Mouse (Mus musculus) liver, postnatal 0 days (tissue): ENCODE data around the gene Cep83. TPM values are rescaled to one million over a fixed set of nuclear protein-coding genes. Genes with fewer than 3 reads are reported as not detected.

ENCODE experiments used
- ATAC-seq: fragments of 200-750 bp; cut with Nextera tagmentation; 2 replicates; pipeline ENCODE4 v1.8.0; 2017; ENCODE audit warnings: mild to moderate bottlenecking, moderate library complexity
- DNase-seq: peaks from one replicate; pipeline ENCODE4 v3.0.0-alpha.2; 2016
- H3K27ac ChIP-seq: fragments of 300-500 bp; sonication (generic); 2 replicates; pipeline ENCODE4 v1.5.1; 2014; ENCODE audit warnings: antibody characterized with exemption, moderate library complexity, mild to moderate bottlenecking, low read depth
- H3K27me3 ChIP-seq: fragments of 300-500 bp; sonication (generic); 2 replicates; pipeline ENCODE4 v1.6.1; 2014; ENCODE audit warnings: low read length, control low read depth, mixed read lengths; ENCODE audit not compliant: insufficient read depth
- H3K36me3 ChIP-seq: fragments of 300-500 bp; sonication (generic); replicated peaks from 2 replicates; pipeline ENCODE4 v1.6.1; 2014; ENCODE audit warnings: mild to moderate bottlenecking, control low read depth, low read length, moderate library complexity, mixed read lengths; ENCODE audit not compliant: insufficient read depth
- H3K4me1 ChIP-seq: fragments of 300-500 bp; sonication (generic); 2 replicates; pipeline ENCODE4 v1.6.1; 2014; ENCODE audit warnings: antibody characterized with exemption, mild to moderate bottlenecking, control low read depth; ENCODE audit not compliant: insufficient read depth
- H3K4me2 ChIP-seq: fragments of 300-500 bp; sonication (generic); 2 replicates; pipeline ENCODE4 v1.6.1; 2014; ENCODE audit warnings: low read depth, mild to moderate bottlenecking, low read length, moderate library complexity, mixed read lengths
- H3K4me3 ChIP-seq: fragments of 300-500 bp; sonication (generic); 2 replicates; pipeline ENCODE4 v1.5.1; 2014; ENCODE audit warnings: low read depth, low read length
- H3K9ac ChIP-seq: fragments of 300-500 bp; sonication (generic); replicated peaks from 2 replicates; pipeline ENCODE4 v1.6.1; 2014; ENCODE audit warnings: mild to moderate bottlenecking, moderate library complexity
- H3K9me3 ChIP-seq: fragments of 300-500 bp; sonication (generic); 2 replicates; pipeline ENCODE4 v1.6.1; 2016; ENCODE audit warnings: mild to moderate bottlenecking, control low read depth, low read length, mixed read lengths
- CTCF ChIP-seq: sonication (generic); IDR thresholded peaks from 2 replicates; pipeline ENCODE4 v1.5.1; 2016; ENCODE audit warnings: antibody characterized with exemption, low read depth
- EP300 ChIP-seq: IDR thresholded peaks from 2 replicates; pipeline ENCODE4 v1.6.1; 2016; ENCODE audit warnings: antibody characterized with exemption, low read depth, mild to moderate bottlenecking
- WGBS: fragments of 180-500 bp; shearing (Covaris S2); extraction: QIAGEN DNeasy Blood & Tissue Kit; methylation state at CpG from one replicate; pipeline ENCODE4 v1.1.7; 2014; ENCODE audit not compliant: insufficient replicate concordance; 5-methylcytosine and 5-hydroxymethylcytosine counted together
- polyA plus RNA-seq: library from polyadenylated mRNA; unstranded; fragments of >200 nt; fragmentation: Nextera tagmentation; extraction: Ambion mirVana; gene quantifications from 2 replicates; pipeline ENCODE4 v1.2.1, GENCODE M21; 2015

Cep83 gene
- polyA plus RNA-seq, 1 experiment from 2014 or later: 5.9 TPM

DNA sequence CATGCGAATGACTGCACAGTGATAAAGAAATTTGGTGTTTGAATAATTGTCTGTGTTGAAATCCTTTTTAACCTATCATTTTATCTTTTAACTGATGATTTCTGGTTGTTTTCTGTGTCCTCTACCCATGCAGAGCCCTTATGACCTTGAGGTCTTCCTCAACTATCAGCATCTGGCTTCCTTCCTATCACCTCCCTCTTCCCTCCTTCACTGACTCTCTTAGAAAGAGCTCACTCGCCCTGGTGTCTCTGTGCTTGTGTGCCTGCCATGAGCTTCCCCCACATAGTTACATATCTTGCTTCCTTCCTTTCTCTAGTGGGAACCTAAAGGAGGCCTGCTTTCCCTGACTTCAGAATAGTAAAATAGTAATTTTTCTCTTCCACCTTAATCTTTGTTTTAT, 51.8 kb downstream of the Cep83 start:
- Histone ChIP-seq H3K9ac (no peak overlapping the region), H3K4me3 (no peak overlapping the region), H3K36me3 (0 out of 2 replicates have a peak, but pooled peaks cover 2% of the 10 kb centered on the region), H3K27me3 (no peaks in the 10 kb centered on the region), H3K4me2 (no peak overlapping the region), H3K4me1 (no peaks in the 10 kb centered on the region), H3K27ac (no peak overlapping the region), H3K9me3 (no peaks in the 10 kb centered on the region)
- no peak for TF ChIP-seq CTCF
- no peak for TF ChIP-seq EP300
- ATAC-seq (no peak), DNase-seq (no peak)
- WGBS: 51% methylated on average over 2 of the region's 2 CpGs

DNA sequence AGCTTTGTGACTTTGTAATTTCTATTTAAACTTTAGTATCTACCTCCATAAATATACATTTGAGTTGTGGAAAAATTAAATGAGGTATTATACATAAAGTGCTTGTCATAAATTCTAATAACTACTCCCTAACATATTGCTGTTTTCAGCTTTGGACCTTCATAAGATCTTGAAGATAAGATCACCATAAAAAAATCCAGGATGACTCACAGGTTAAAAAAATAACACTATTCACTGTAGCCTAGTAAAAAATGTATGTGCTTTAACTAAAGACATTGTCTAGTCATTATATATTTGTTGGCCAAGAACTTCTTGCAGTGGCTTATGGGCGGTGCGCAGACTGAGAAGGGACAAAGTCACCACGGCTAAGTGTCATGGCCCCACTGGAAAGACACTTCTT, 53.0 kb downstream of the Cep83 start:
- Histone ChIP-seq H3K36me3 (0 out of 2 replicates have a peak, but pooled peaks cover 2% of the 10 kb centered on the region), H3K4me3 (no peak overlapping the region), H3K4me2 (no peak overlapping the region), H3K9ac (no peak overlapping the region), H3K27ac (no peak overlapping the region), H3K9me3 (no peaks in the 10 kb centered on the region), H3K4me1 (no peaks in the 10 kb centered on the region), H3K27me3 (no peaks in the 10 kb centered on the region)
- TF ChIP-seq CTCF: no peak
- no peak for TF ChIP-seq EP300
- WGBS: 95% methylated on average over 3 of the region's 3 CpGs
- ATAC-seq (no peak), DNase-seq (no peak)

DNA sequence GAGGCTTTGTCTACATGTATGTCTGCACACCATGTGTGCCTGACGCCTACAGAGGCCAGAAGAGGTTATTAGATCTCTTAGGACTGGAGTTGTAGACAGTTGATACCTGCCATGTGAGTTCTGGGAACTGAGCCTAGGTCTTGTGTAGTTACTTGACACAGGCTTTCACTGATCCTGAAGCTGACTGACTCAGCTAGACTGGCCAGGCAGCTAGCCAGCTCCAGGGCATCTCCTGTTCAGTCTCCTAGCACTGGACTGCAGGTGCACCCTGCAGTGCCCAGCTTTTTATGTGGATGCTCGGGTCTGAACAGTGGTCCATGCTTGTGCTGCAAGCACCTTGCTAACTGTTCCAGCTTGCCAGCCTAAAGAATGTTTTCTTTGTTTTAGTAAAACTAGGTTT, 58.6 kb downstream of the Cep83 start:
- no peak overlapping the region for H3K4me3 ChIP-seq
- WGBS: 74% methylated on average over 2 of the region's 2 CpGs
- no peak overlapping the region for H3K9ac ChIP-seq
- no peak overlapping the region for H3K4me2 ChIP-seq
- no peak overlapping the region for H3K27ac ChIP-seq
- TF ChIP-seq EP300 (no peak), CTCF (no peak)
- H3K36me3 ChIP-seq: peaks cover 7% of the 10 kb centered on the region; the same call in 1 of the 2 replicates
- H3K27me3 ChIP-seq: no peaks in the 10 kb centered on the region
- H3K9me3 ChIP-seq: no peaks in the 10 kb centered on the region
- H3K4me1 ChIP-seq: no peaks in the 10 kb centered on the region
- DNase-seq: no peak
- no peak for ATAC-seq

DNA sequence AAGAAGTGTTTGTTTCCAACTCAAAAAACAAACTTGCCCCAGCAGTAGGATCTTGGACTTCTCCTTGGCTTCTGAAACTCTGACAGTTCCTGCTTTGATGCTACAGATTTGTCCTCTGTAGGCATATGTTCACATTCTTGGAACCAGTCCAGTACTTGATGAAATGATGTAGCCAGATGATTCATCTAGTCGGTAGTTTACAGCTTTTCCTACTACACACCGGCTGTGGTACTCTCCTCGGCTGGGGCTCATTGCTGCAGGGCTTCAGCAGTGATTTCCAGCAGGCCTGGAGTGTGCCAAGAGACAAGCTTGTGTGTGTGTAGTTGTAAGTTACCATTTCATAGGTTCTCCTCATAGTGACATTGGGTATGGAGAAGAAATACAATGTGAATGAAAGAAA, 83.0 kb downstream of the Cep83 start:
- no peak overlapping the region for H3K4me2 ChIP-seq
- no peak for TF ChIP-seq CTCF
- TF ChIP-seq EP300: no peak
- no peak overlapping the region for H3K9ac ChIP-seq
- ATAC-seq: no peak
- H3K9me3 ChIP-seq: no peaks in the 10 kb centered on the region
- no peak overlapping the region for H3K27ac ChIP-seq
- no peak overlapping the region for H3K4me3 ChIP-seq
- DNase-seq: no peak
- H3K4me1 ChIP-seq: no peaks in the 10 kb centered on the region
- 63% methylated on average over 3 of the region's 3 CpGs for WGBS
- H3K27me3 ChIP-seq: no peaks in the 10 kb centered on the region
- no peaks in the 10 kb centered on the region for H3K36me3 ChIP-seq

DNA sequence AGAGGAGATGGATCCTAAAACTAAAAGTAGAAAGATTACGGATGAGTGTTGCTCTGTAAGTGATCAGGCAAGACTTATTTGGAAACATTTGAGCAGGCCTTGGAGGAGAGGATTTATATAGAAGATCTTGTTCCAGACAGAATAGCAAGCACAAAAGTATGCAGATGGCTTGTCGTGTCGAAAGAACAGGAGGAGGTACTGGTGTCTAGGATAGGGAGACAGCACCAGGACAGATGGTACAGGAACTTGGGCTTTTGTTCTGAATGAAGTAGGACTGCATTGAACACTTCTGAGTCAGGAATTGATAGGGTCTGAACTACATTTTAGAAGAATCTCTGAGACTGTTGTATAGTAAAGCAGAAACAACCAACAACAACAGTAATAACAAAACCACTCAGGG, 89.1 kb downstream of the Cep83 start:
- no peak for DNase-seq
- no peaks in the 10 kb centered on the region for H3K36me3 ChIP-seq
- H3K27ac ChIP-seq: no peak overlapping the region
- no peaks in the 10 kb centered on the region for H3K9me3 ChIP-seq
- H3K9ac ChIP-seq: no peak overlapping the region
- H3K27me3 ChIP-seq: no peaks in the 10 kb centered on the region
- TF ChIP-seq CTCF: no peak
- TF ChIP-seq EP300: no peak
- WGBS: 81% methylated on average over 3 of the region's 3 CpGs
- no peaks in the 10 kb centered on the region for H3K4me1 ChIP-seq
- no peak overlapping the region for H3K4me3 ChIP-seq
- no peak overlapping the region for H3K4me2 ChIP-seq
- no peak for ATAC-seq

DNA sequence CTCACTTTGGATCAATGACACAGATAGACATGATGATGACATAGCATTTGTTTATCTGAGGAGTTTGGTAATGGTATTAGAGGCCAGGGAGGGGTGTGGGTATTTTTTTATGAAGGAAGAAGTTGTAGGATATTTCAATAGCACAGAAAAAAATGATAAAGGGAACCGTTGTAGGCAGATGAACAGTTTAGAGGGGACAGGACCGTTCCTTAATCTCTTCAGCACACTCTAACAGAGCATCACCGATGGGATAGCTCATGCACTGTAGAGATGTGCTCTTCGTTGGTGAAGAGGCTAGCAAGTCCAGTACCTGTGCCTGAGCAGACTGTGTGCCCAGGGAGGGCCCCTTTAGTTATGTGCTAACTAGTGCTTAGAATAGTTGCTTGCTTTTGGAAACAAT, 90.9 kb downstream of the Cep83 start:
- Histone ChIP-seq H3K9ac (no peak overlapping the region), H3K4me1 (no peaks in the 10 kb centered on the region), H3K4me3 (no peak overlapping the region), H3K9me3 (no peaks in the 10 kb centered on the region), H3K27ac (no peak overlapping the region), H3K4me2 (no peak overlapping the region), H3K27me3 (no peaks in the 10 kb centered on the region), H3K36me3 (no peaks in the 10 kb centered on the region)
- no peak for DNase-seq
- TF ChIP-seq CTCF (no peak), EP300 (no peak)
- no peak for ATAC-seq
- WGBS: 73% methylated on average over 4 of the region's 4 CpGs

DNA sequence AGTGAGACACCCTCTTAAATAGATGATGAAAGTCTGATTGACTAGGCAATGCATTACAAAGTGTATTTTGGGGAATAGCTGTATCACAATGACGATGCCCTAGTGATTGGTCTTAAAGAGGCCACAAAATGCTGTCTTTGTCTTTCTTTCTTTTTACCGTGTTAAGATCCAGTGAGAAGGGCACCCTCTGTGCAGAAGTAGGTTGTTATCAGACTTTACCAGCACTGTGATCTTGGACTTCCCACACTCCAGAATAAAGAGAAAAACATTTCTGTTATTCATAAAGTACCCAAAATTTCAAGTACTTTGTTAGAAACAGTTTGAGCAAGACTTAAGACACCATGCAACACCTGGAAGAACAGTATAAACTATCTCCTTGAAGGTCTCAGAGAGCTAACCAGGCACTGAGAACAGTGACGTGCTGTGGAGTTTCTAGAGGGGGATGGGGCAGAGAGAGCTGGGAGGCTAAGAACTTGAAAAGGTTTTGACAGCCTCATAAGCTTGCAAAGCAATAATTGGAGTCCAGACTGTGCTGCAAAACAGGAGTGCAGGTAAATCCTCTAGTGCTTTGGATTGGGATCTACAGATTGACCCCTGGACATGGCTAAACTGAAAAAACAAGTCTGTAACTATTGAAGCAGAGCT, 92.3 kb downstream of the Cep83 start:
- Histone ChIP-seq H3K4me3 (no peak overlapping the region), H3K4me1 (no peaks in the 10 kb centered on the region), H3K36me3 (no peaks in the 10 kb centered on the region), H3K4me2 (no peak overlapping the region), H3K27ac (no peak overlapping the region), H3K9ac (no peak overlapping the region), H3K27me3 (no peaks in the 10 kb centered on the region), H3K9me3 (no peaks in the 10 kb centered on the region)
- WGBS: 61% methylated on average over 3 of the region's 3 CpGs
- DNase-seq (no peak), ATAC-seq (no peak)
- no peak for TF ChIP-seq CTCF
- TF ChIP-seq EP300: no peak
